Mouse (Mus musculus): ENCODE data around the gene Ogfrl1.

DNA sequence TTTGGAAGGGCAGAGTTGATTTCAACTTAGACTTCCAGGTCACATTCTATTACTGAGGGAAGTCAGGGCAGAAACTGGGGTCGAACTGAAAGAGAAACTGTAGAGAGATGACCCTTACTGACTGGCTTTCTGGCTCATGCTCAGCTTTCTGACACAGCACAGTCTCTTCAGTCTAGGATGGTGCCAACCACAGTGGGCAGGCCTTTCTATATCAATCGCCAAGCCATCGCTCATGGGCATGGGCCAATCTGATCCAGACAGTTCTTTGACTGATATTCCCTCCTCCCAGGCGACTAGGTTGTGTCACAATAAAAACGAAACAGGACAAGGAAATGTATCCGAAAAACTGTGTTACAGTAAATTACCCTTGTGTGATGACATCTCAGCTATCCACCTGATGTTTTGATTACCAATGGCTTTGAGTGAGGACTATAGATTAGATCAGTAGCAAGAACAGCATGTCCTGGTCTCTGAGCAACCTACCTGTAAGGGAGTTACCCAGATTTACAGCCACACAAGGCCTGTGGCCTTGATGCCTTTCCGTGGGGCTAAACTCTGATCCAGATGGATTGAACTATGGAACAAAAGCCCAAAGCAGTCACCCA is 76.9 kb downstream of the Ogfrl1 start:
- TF ChIP-seq CTCF (conservative IDR thresholded peaks at IDR 0.05; ENCODE audit: low read length) = no peak
- TF ChIP-seq NANOG (IDR thresholded peaks at IDR 0.05; ENCODE audit: borderline replicate concordance, low read length) = no peak
